Mouse (Mus musculus): ENCODE results near the gene Far2. TPM values are rescaled to one million over a fixed set of nuclear protein-coding genes. Genes with fewer than 3 reads are reported as not detected.
"Not testable (repeated sequence)": the region's sequence is repeated elsewhere in the genome, so short reads cannot be mapped to it uniquely, and the experiment has no call there.

The Far2 gene
- polyA plus RNA-seq, 2 experiments, result 0.68 to 2.3 TPM

DNA sequence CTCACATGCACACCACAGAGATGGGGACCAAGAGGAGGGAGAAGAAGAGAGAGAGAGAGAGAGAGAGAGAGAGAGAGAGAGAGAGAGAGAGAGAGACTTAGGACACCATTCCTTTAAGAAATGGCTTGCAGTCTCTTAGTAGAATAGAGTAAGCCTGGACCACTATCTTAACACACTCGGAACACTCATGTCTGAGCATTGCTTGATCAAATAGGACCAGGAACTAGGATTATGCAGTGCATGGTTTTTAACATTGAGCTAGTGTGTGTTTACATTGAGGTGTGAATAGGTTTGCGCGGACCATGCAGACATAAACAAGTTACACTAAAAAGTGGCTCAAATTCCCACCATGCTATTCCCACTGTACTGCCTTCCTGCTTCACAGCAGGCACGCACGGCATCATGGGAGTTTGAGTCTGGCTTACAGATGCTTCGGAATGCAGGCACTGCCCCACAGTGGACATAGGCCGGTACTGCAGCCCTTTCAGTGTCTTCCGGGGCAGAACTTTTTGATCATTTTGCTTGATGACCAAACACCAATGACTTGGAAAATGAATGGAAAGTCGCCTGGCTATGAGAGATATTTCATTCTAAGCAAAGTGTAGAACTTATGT is 88.8 kb downstream of the Far2 start:
- Histone ChIP-seq H3K9ac (ENCODE audit: low read depth, low read length, severe bottlenecking) (no peak overlapping the region), H3K36me3 (ENCODE audit: control insufficient read depth, insufficient read depth, low read length) (no peaks in the 10 kb centered on the region), H3K27ac (replicated peaks; ENCODE audit: low read depth, low read length) (no peak overlapping the region), H3K4me1 (ENCODE audit: control insufficient read depth, insufficient read depth, low read length) (no peaks in the 10 kb centered on the region), H3K27me3 (ENCODE audit: control insufficient read depth, insufficient read depth, low read length) (no peaks in the 10 kb centered on the region), H3K9me3 (ENCODE audit: control insufficient read depth, low read length) (no peaks in the 10 kb centered on the region), H3K4me2 (replicated peaks; ENCODE audit: low read depth, low read length, severe bottlenecking) (no peak overlapping the region), H3K4me3 (replicated peaks; ENCODE audit: low read length) (no peak overlapping the region)
- no peak for TF ChIP-seq POLR2A (IDR thresholded peaks at IDR 0.05; ENCODE audit: borderline replicate concordance, extremely low read depth, insufficient read depth, insufficient read length)
- peak; percentile 30; the same call in 1 of the 2 replicates for ATAC-seq (ENCODE audit: low FRiP score, low read depth)
- peak; percentile 61 for DNase-seq (ENCODE audit: low spot score)
- WGBS, result 31% methylated on average over 9 of the region's 9 CpGs

DNA sequence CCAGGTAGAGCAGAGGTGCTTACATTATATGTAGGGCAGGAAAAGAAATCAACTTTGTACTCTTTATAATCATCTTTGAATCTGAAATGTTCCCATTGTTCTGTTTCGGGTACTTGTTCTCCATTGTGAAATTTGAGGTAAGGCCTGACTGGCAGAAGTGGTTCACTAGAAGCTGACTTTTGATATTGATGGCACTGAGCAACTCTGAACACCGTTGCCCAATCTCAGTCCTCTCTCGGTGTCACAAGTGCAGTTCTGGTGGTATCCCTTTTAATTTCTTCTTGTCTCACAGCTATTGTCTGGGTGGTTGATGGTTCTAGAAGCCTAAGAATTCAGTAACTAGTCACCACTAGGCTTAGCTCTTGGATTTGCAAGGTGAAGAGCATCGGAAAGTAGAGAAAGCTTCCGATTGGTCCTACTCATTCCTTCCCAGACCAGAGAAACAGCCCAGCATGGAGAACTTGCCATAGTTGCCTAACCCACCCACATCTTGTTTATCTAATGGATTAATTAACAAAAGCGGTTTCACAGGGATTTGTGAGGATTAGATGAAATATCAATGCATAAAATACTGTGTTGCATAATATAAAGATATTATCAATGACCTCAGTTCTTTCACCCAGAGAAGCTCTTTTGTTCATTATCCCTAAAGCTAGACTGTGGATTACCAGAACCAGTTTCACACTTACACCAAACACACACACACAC is 92.4 kb downstream of the Far2 start:
- DNase-seq (ENCODE audit: low spot score) (no peak), ATAC-seq (ENCODE audit: low FRiP score, low read depth) (no peak)
- Histone ChIP-seq H3K4me2 (replicated peaks; ENCODE audit: low read depth, low read length, severe bottlenecking) (no peak overlapping the region), H3K4me1 (ENCODE audit: control insufficient read depth, insufficient read depth, low read length) (no peaks in the 10 kb centered on the region), H3K9ac (ENCODE audit: low read depth, low read length, severe bottlenecking) (no peak overlapping the region), H3K4me3 (replicated peaks; ENCODE audit: low read length) (no peak overlapping the region), H3K27me3 (ENCODE audit: control insufficient read depth, insufficient read depth, low read length) (no peaks in the 10 kb centered on the region), H3K36me3 (ENCODE audit: control insufficient read depth, insufficient read depth, low read length) (no peaks in the 10 kb centered on the region), H3K9me3 (ENCODE audit: control insufficient read depth, low read length) (no peaks in the 10 kb centered on the region), H3K27ac (replicated peaks; ENCODE audit: low read depth, low read length) (no peak overlapping the region)
- TF ChIP-seq POLR2A (IDR thresholded peaks at IDR 0.05; ENCODE audit: borderline replicate concordance, extremely low read depth, insufficient read depth, insufficient read length), result no peak
- 86% methylated on average over 6 of the region's 6 CpGs for WGBS

DNA sequence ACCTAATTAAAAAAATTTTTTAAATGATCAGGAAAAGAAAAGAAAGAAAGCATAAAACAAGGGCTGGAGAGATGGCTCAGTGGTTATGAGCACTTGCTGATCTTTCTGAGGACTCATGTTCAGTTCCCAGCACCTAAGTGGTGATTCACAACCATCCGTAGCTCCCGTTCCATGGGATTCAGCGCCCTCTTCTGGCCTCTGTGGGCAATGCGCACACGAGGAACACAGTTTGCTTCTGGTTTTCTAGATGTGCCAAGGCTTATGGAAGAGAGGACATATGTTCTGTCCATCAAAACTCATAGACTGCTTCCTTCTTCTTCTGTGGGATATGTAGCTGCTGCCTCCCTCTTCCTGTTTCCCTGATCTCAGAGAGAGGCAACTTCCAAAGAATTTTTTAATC is 94.8 kb downstream of the Far2 start:
- Histone ChIP-seq H3K27me3 (ENCODE audit: control insufficient read depth, insufficient read depth, low read length) (no peaks in the 10 kb centered on the region), H3K9ac (ENCODE audit: low read depth, low read length, severe bottlenecking) (no peak overlapping the region), H3K36me3 (ENCODE audit: control insufficient read depth, insufficient read depth, low read length) (no peaks in the 10 kb centered on the region), H3K4me3 (replicated peaks; ENCODE audit: low read length) (no peak overlapping the region), H3K27ac (replicated peaks; ENCODE audit: low read depth, low read length) (no peak overlapping the region), H3K4me1 (ENCODE audit: control insufficient read depth, insufficient read depth, low read length) (no peaks in the 10 kb centered on the region), H3K9me3 (ENCODE audit: control insufficient read depth, low read length) (no peaks in the 10 kb centered on the region), H3K4me2 (replicated peaks; ENCODE audit: low read depth, low read length, severe bottlenecking) (no peak overlapping the region)
- no peak for ATAC-seq (ENCODE audit: low FRiP score, low read depth)
- no peak for TF ChIP-seq POLR2A (IDR thresholded peaks at IDR 0.05; ENCODE audit: borderline replicate concordance, extremely low read depth, insufficient read depth, insufficient read length)
- 75% methylated on average over 5 of the region's 5 CpGs for WGBS
- DNase-seq (ENCODE audit: low spot score), result no peak

DNA sequence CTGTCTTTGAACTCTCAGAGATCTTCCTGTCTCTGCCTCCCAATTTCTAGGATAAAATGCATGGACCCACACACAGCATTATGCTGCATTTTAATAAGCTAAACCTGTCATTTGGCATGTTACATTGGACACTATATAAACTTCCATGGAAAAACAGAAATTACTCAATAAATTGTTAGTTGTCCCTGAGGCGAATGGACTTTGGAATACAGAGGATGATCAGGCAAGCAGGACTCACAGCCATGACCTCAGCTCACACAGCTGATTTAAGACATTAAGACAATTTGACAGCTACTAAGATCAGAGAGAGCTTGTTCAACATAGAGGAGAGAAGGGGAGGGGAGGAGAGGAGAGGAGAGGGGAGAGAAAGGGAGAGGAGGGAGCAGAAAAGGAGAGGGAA is 95.4 kb downstream of the Far2 start:
- Histone ChIP-seq H3K4me3 (replicated peaks; ENCODE audit: low read length) (no peak overlapping the region), H3K4me1 (ENCODE audit: control insufficient read depth, insufficient read depth, low read length) (no peaks in the 10 kb centered on the region), H3K27me3 (ENCODE audit: control insufficient read depth, insufficient read depth, low read length) (no peaks in the 10 kb centered on the region), H3K36me3 (ENCODE audit: control insufficient read depth, insufficient read depth, low read length) (no peaks in the 10 kb centered on the region), H3K9me3 (ENCODE audit: control insufficient read depth, low read length) (no peaks in the 10 kb centered on the region), H3K9ac (ENCODE audit: low read depth, low read length, severe bottlenecking) (no peak overlapping the region), H3K4me2 (replicated peaks; ENCODE audit: low read depth, low read length, severe bottlenecking) (no peak overlapping the region), H3K27ac (replicated peaks; ENCODE audit: low read depth, low read length) (no peak overlapping the region)
- 92% methylated on average over 1 of the region's 1 CpGs for WGBS
- TF ChIP-seq POLR2A (IDR thresholded peaks at IDR 0.05; ENCODE audit: borderline replicate concordance, extremely low read depth, insufficient read depth, insufficient read length), result no peak
- ATAC-seq (ENCODE audit: low FRiP score, low read depth) (no peak), DNase-seq (ENCODE audit: low spot score) (no peak)

DNA sequence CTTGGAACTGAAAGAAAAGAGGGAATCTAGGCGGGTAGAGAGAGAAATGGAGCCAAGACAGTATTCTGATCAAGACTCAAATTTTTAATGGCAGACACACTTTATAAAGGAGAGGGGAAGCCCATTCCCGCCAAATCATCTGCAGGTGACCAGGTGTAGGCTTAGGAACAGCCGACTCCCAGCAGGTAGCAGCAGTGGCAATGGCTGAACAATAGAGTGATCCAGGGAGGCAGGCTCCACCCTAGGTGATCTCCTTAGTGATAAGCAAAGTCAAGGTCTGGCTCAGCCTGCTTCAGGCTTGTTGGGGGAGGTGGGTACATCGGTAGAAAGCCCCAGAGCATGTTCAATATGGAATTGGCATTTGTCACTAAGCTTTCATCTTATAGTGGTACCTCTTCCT is 105.2 kb downstream of the Far2 start:
- ATAC-seq (ENCODE audit: low FRiP score, low read depth); H3K9ac ChIP-seq (ENCODE audit: low read depth, low read length, severe bottlenecking); H3K4me2 ChIP-seq (replicated peaks; ENCODE audit: low read depth, low read length, severe bottlenecking); H3K27me3 ChIP-seq (ENCODE audit: control insufficient read depth, insufficient read depth, low read length); H3K9me3 ChIP-seq (ENCODE audit: control insufficient read depth, low read length); H3K36me3 ChIP-seq (ENCODE audit: control insufficient read depth, insufficient read depth, low read length); DNase-seq (ENCODE audit: low spot score); H3K4me3 ChIP-seq (replicated peaks; ENCODE audit: low read length); H3K27ac ChIP-seq (replicated peaks; ENCODE audit: low read depth, low read length); H3K4me1 ChIP-seq (ENCODE audit: control insufficient read depth, insufficient read depth, low read length): not testable (repeated sequence)
- WGBS, result 57% methylated on average over 4 of the region's 4 CpGs
